Mouse (Mus musculus) kidney, adult 11 months (tissue): ENCODE results near the gene Dhx34.
"Not testable (repeated sequence)": the region's sequence is repeated elsewhere in the genome, so short reads cannot be mapped to it uniquely, and the experiment has no call there.

ENCODE experiments used
- DNase-seq: peaks from one replicate; pipeline ENCODE4 v3.0.0; 2022

Gene Dhx34

GRCm38 (mm10) chr7:16221582-16222272 is at the start of gene Dhx34:
TSS of gene Dhx34 (minus strand) at chr7:16222037.
- peak; percentile 95 for DNase-seq

GRCm38 (mm10) chr7:16271139-16271538 is 49.3 kb upstream of the Dhx34 start:
- no peak for DNase-seq

- not testable (repeated sequence) for DNase-seq
These were observed 44.8 kb upstream of the Dhx34 start for GRCm38 (mm10) chr7:16266593-16266992.

GRCm38 (mm10) chr7:16265856-16266255 is 44.0 kb upstream of the Dhx34 start:
- DNase-seq, result no peak

GRCm38 (mm10) chr7:16263843-16264242 is 42.0 kb upstream of the Dhx34 start:
- DNase-seq, result no peak

GRCm38 (mm10) chr7:16263015-16263787 is 41.4 kb upstream of the Dhx34 start:
- peak; percentile 60 for DNase-seq

- DNase-seq, result no peak
These were observed 39.3 kb upstream of the Dhx34 start for GRCm38 (mm10) chr7:16261097-16261496.

GRCm38 (mm10) chr7:16259110-16259590 is 37.3 kb upstream of the Dhx34 start, which contains the start of gene C5ar1:
TSS of gene C5ar1 (minus strand) at chr7:16259540.
- DNase-seq, result no peak

- DNase-seq, result no peak
These were observed 36.0 kb upstream of the Dhx34 start for GRCm38 (mm10) chr7:16257830-16258229.

- DNase-seq, result not testable (repeated sequence)
These were observed 34.1 kb upstream of the Dhx34 start for GRCm38 (mm10) chr7:16255963-16256362.

GRCm38 (mm10) chr7:16254195-16254594 is 32.4 kb upstream of the Dhx34 start:
- DNase-seq, result no peak

- no peak for DNase-seq
These were observed 28.9 kb upstream of the Dhx34 start for GRCm38 (mm10) chr7:16250687-16251086.

GRCm38 (mm10) chr7:16245958-16246357 is 24.1 kb upstream of the Dhx34 start:
- DNase-seq, result no peak

- no peak for DNase-seq
These were observed 22.2 kb upstream of the Dhx34 start, which contains the start of gene C5ar2 for GRCm38 (mm10) chr7:16244067-16244466. TSS of gene C5ar2 (minus strand) at chr7:16244154.

- DNase-seq, result no peak
These were observed 20.4 kb upstream of the Dhx34 start for GRCm38 (mm10) chr7:16242198-16242597.

GRCm38 (mm10) chr7:16241787-16242186 is 19.9 kb upstream of the Dhx34 start:
- no peak for DNase-seq

- DNase-seq, result no peak
These were observed 19.1 kb upstream of the Dhx34 start for GRCm38 (mm10) chr7:16240978-16241303.

GRCm38 (mm10) chr7:16240281-16240977 is 18.6 kb upstream of the Dhx34 start:
- DNase-seq, result no peak

- no peak for DNase-seq
These were observed 17.7 kb upstream of the Dhx34 start for GRCm38 (mm10) chr7:16239554-16239997.

- DNase-seq, result peak; percentile 77
These were observed 8.0 kb upstream of the Dhx34 start for GRCm38 (mm10) chr7:16229869-16230268.

GRCm38 (mm10) chr7:16213986-16214385 is 7.9 kb downstream of the Dhx34 start:
- no peak for DNase-seq

- no peak for DNase-seq
These were observed 8.6 kb downstream of the Dhx34 start for GRCm38 (mm10) chr7:16213196-16213595.

GRCm38 (mm10) chr7:16210862-16211365 is 10.9 kb downstream of the Dhx34 start:
- DNase-seq, result no peak
